Mouse (Mus musculus): Measurements from ENCODE around the gene Ogfod3. TPM values are rescaled to one million over a fixed set of nuclear protein-coding genes. Genes with fewer than 3 reads are reported as not detected.

Gene Ogfod3
- total RNA-seq (2023): 1 to 10 TPM; 3.2 to 3.7 TPM

GRCm38 (mm10) chr11:121204161-121205006 is at the start of gene Ogfod3, which contains the start of gene Hexdc:
Ogfod3 (minus strand) TSS chr11:121204711.
Hexdc (plus strand) TSS chr11:121204433.

GRCm38 (mm10) chr11:121236564-121237344 is 32.2 kb upstream of the Ogfod3 start, which contains the start of gene Narf:
Narf (plus strand) TSS chr11:121237253.

DNA sequence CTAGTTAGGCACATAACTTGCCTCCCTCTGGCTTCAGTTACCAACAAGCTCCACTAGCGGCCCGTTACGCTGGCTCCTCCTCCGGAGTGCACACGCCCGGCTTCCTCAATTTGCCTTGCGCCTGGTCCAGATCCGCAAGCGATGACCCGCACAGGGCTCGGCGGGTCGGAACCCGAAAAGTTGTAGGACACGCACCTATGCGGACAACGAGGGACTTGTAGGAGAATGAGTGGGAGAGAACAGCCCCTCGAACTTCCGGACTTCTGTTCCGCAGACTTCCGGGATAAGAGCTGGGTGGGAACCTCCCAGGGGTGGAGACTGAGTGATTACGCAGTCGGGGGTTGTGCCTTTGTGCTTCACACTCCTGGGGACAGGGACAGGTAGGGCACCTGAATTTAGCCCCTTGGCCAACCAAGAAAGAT is 24.5 kb upstream of the Ogfod3 start, which contains the start of gene Cybc1:
TSS of gene Cybc1 (minus strand) at position 305 of the 422 bp plus-strand sequence.

GRCm38 (mm10) chr11:121159971-121160370 is 44.5 kb downstream of the Ogfod3 start, which contains the start of gene Uts2r:
Uts2r (plus strand) TSS chr11:121160271.

DNA sequence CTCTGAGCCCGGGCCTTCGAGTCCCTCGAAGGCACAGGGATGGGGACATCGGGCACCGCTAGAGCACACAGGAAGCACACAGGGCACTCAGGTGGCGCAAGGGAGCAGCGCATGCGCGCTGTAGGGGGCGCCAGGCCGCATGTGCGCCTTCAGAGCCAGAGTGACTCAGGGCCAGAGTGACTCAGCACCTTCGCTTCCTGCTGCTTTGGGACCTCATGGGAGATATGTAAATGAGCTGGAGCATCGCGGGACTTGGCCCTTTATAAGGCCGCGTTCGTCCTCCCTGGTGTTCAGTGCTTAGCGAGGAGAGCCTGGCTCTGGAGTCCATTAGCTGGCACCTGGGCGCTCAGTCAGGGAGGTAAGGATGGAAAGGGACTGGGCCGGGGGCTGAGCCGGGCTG is 58.6 kb downstream of the Ogfod3 start, which contains the start of gene Tex19.1:
TSS of gene Tex19.1 (plus strand) at position 279 of the 400 bp plus-strand sequence.

Other genes with a start within 250 kb of the Ogfod3 start
- 100 to 1,000 TPM; 116 to 126 TPM for gene Csnk1d, start 213.4 kb downstream of the Ogfod3 start, total RNA-seq (2023)
- gene Cd7, start 165.3 kb downstream of the Ogfod3 start, total RNA-seq (2023): 1 to 10 TPM; 1.2 to 3.0 TPM
- not detected for gene Sectm1b, start 141.1 kb downstream of the Ogfod3 start, total RNA-seq (2023)
- not detected for gene Sectm1a, start 123.5 kb downstream of the Ogfod3 start, total RNA-seq (2023)
- not detected for gene Tex19.2, start 86.0 kb downstream of the Ogfod3 start, total RNA-seq (2023)
- not detected for gene Tex19.1, start 58.6 kb downstream of the Ogfod3 start, total RNA-seq (2023)
- not detected for gene Uts2r, start 44.4 kb downstream of the Ogfod3 start, total RNA-seq (2023)
- gene Hexdc, start 278 bp downstream of the Ogfod3 start, total RNA-seq (2023): 1 to 10 TPM; 2.6 to 4.0 TPM
- 10 to 100 TPM; 59.7 to 60.7 TPM for gene Cybc1, start 24.6 kb upstream of the Ogfod3 start, total RNA-seq (2023)
- gene Narf, start 32.5 kb upstream of the Ogfod3 start, total RNA-seq (2023): 10 to 100 TPM; 40.3 to 41.0 TPM
- gene Foxk2, start 55.3 kb upstream of the Ogfod3 start, total RNA-seq (2023): 10 to 100 TPM; 23.2 to 27.1 TPM
- 10 to 100 TPM; 61.1 to 75.8 TPM for gene Wdr45b, start 149.7 kb upstream of the Ogfod3 start, total RNA-seq (2023)
- gene Rab40b, start 183.5 kb upstream of the Ogfod3 start, total RNA-seq (2023): not detected
- 1 to 10 TPM; 5.6 to 7.7 TPM for gene Fn3krp, start 216.7 kb upstream of the Ogfod3 start, total RNA-seq (2023)
- 1 to 10 TPM in 1 of 2 experiments, under 1 TPM in 1; 0.86 to 2.5 TPM for gene Fn3k, start 230.2 kb upstream of the Ogfod3 start, total RNA-seq (2023)
- gene Tbcd, start 247.2 kb upstream of the Ogfod3 start, total RNA-seq (2023): 10 to 100 TPM; 20.7 to 22.4 TPM